Mouse (Mus musculus): ENCODE measurements around the gene Nlrp1a. TPM values are rescaled to one million over a fixed set of nuclear protein-coding genes. Genes with fewer than 3 reads are reported as not detected.

Nlrp1a gene
- not detected in 2 replicates for polyA plus RNA-seq (2012; ENCODE audit: insufficient read depth, low replicate concordance)

GRCm38 (mm10) chr11:71144661-71145060 is at the start of gene Nlrp1a:
Gene Nlrp1a, minus strand, starts transcription at chr11:71144704.
- peaks cover 2% of the 10 kb centered on the region for H3K27me3 ChIP-seq (replicated peaks)
- no peak for TF ChIP-seq GATA1 (IDR thresholded peaks at IDR 0.05; ENCODE audit: borderline replicate concordance, low read length)
- TF ChIP-seq FLI1 (IDR thresholded peaks at IDR 0.05; ENCODE audit: low read length): no peak
- H3K4me1 ChIP-seq: peaks cover 17% of the 10 kb centered on the region
- no peaks in the 10 kb centered on the region for H3K9me3 ChIP-seq
- no peaks in the 10 kb centered on the region for H3K36me3 ChIP-seq (replicated peaks; ENCODE audit: low read length)
- H3K4me3 ChIP-seq (replicated peaks): peak within 1 kb of the TSS; percentile 80

- peaks cover 9% of the 10 kb centered on the region for H3K36me3 ChIP-seq (replicated peaks; ENCODE audit: low read length)
- H3K9me3 ChIP-seq: no peaks in the 10 kb centered on the region
- H3K4me1 ChIP-seq: no peaks in the 10 kb centered on the region
- TF ChIP-seq FLI1 (IDR thresholded peaks at IDR 0.05; ENCODE audit: low read length): no peak
- no peak for TF ChIP-seq GATA1 (IDR thresholded peaks at IDR 0.05; ENCODE audit: borderline replicate concordance, low read length)
- no peaks in the 10 kb centered on the region for H3K27me3 ChIP-seq (replicated peaks)
- peak overlapping the region; percentile 56 for H3K4me3 ChIP-seq (replicated peaks)
These were observed 25.1 kb upstream of the Nlrp1a start for GRCm38 (mm10) chr11:71169633-71170032.

GRCm38 (mm10) chr11:71164139-71164538 is 19.6 kb upstream of the Nlrp1a start:
- H3K27me3 ChIP-seq (replicated peaks): no peaks in the 10 kb centered on the region
- H3K36me3 ChIP-seq (replicated peaks; ENCODE audit: low read length): peaks cover 48% of the 10 kb centered on the region
- no peak for TF ChIP-seq FLI1 (IDR thresholded peaks at IDR 0.05; ENCODE audit: low read length)
- H3K4me3 ChIP-seq (replicated peaks): no peak overlapping the region
- H3K4me1 ChIP-seq: peaks cover 12% of the 10 kb centered on the region; the same call in 1 of the 2 replicates
- H3K9me3 ChIP-seq: no peaks in the 10 kb centered on the region

- Histone ChIP-seq H3K4me3 (replicated peaks) (no peak overlapping the region), H3K36me3 (replicated peaks; ENCODE audit: low read length) (peaks cover 73% of the 10 kb centered on the region), H3K9me3 (no peaks in the 10 kb centered on the region), H3K27me3 (replicated peaks) (no peaks in the 10 kb centered on the region), H3K4me1 (peaks cover 12% of the 10 kb centered on the region; the same call in 1 of the 2 replicates)
- no peak for TF ChIP-seq FLI1 (IDR thresholded peaks at IDR 0.05; ENCODE audit: low read length)
These were observed 15.1 kb upstream of the Nlrp1a start for GRCm38 (mm10) chr11:71159439-71160136.

- TF ChIP-seq FLI1 (IDR thresholded peaks at IDR 0.05; ENCODE audit: low read length): no peak
- no peak for TF ChIP-seq GATA1 (IDR thresholded peaks at IDR 0.05; ENCODE audit: borderline replicate concordance, low read length)
- Histone ChIP-seq H3K4me1 (peaks cover 7% of the 10 kb centered on the region; the same call in 1 of the 2 replicates), H3K27me3 (replicated peaks) (no peaks in the 10 kb centered on the region), H3K4me3 (replicated peaks) (no peak overlapping the region), H3K36me3 (replicated peaks; ENCODE audit: low read length) (peaks cover 64% of the 10 kb centered on the region), H3K9me3 (no peaks in the 10 kb centered on the region)
These were observed 10.8 kb upstream of the Nlrp1a start for GRCm38 (mm10) chr11:71155272-71155671.

GRCm38 (mm10) chr11:71142031-71142430 is 2.5 kb downstream of the Nlrp1a start:
- peaks cover 2% of the 10 kb centered on the region for H3K27me3 ChIP-seq (replicated peaks)
- TF ChIP-seq FLI1 (IDR thresholded peaks at IDR 0.05; ENCODE audit: low read length): no peak
- no peak for TF ChIP-seq GATA1 (IDR thresholded peaks at IDR 0.05; ENCODE audit: borderline replicate concordance, low read length)

GRCm38 (mm10) chr11:71107128-71107527 is 37.4 kb downstream of the Nlrp1a start:
- no peaks in the 10 kb centered on the region for H3K9me3 ChIP-seq

More at GRCm38 (mm10) chr11:71142031-71142430, 2.5 kb downstream of the Nlrp1a start:
- H3K36me3 ChIP-seq (replicated peaks; ENCODE audit: low read length): no peaks in the 10 kb centered on the region
- H3K4me1 ChIP-seq: peaks cover 17% of the 10 kb centered on the region
- H3K9me3 ChIP-seq: no peaks in the 10 kb centered on the region
- H3K4me3 ChIP-seq (replicated peaks): no peak overlapping the region

GRCm38 (mm10) chr11:71106261-71107021 is 38.1 kb downstream of the Nlrp1a start:
- Histone ChIP-seq H3K9me3 (no peaks in the 10 kb centered on the region), H3K27me3 (replicated peaks) (no peaks in the 10 kb centered on the region), H3K4me1 (no peaks in the 10 kb centered on the region), H3K36me3 (replicated peaks; ENCODE audit: low read length) (no peaks in the 10 kb centered on the region), H3K4me3 (replicated peaks) (no peak overlapping the region)
- TF ChIP-seq FLI1 (IDR thresholded peaks at IDR 0.05; ENCODE audit: low read length) (no peak), GATA1 (IDR thresholded peaks at IDR 0.05; ENCODE audit: borderline replicate concordance, low read length) (no peak)

More at GRCm38 (mm10) chr11:71107128-71107527, 37.4 kb downstream of the Nlrp1a start:
- Histone ChIP-seq H3K4me1 (no peaks in the 10 kb centered on the region), H3K27me3 (replicated peaks) (peaks cover under 1% of the 10 kb centered on the region), H3K4me3 (replicated peaks) (no peak overlapping the region), H3K36me3 (replicated peaks; ENCODE audit: low read length) (no peaks in the 10 kb centered on the region)
- TF ChIP-seq GATA1 (IDR thresholded peaks at IDR 0.05; ENCODE audit: borderline replicate concordance, low read length): no peak

GRCm38 (mm10) chr11:71103931-71104330 is 40.6 kb downstream of the Nlrp1a start:
- Histone ChIP-seq H3K9me3 (peaks cover 6% of the 10 kb centered on the region), H3K27me3 (replicated peaks) (no peaks in the 10 kb centered on the region), H3K4me1 (no peaks in the 10 kb centered on the region), H3K36me3 (replicated peaks; ENCODE audit: low read length) (no peaks in the 10 kb centered on the region), H3K4me3 (replicated peaks) (no peak overlapping the region)
- no peak for TF ChIP-seq GATA1 (IDR thresholded peaks at IDR 0.05; ENCODE audit: borderline replicate concordance, low read length)
- no peak for TF ChIP-seq FLI1 (IDR thresholded peaks at IDR 0.05; ENCODE audit: low read length)

- Histone ChIP-seq H3K4me1 (no peaks in the 10 kb centered on the region), H3K9me3 (peaks cover 10% of the 10 kb centered on the region), H3K36me3 (replicated peaks; ENCODE audit: low read length) (no peaks in the 10 kb centered on the region), H3K4me3 (replicated peaks) (no peak overlapping the region), H3K27me3 (replicated peaks) (no peaks in the 10 kb centered on the region)
- TF ChIP-seq FLI1 (IDR thresholded peaks at IDR 0.05; ENCODE audit: low read length): no peak
- no peak for TF ChIP-seq GATA1 (IDR thresholded peaks at IDR 0.05; ENCODE audit: borderline replicate concordance, low read length)
These were observed 68.2 kb downstream of the Nlrp1a start for GRCm38 (mm10) chr11:71076342-71076741.
